Mouse (Mus musculus) hindlimb bud, embryonic 11.5 days (tissue): ENCODE results near the gene Slc35c2.

ENCODE experiments used
- DNase-seq: peaks from one replicate; pipeline ENCODE4 v3.0.0-alpha.2; 2012; ENCODE audit warnings: low read depth, low spot score; ENCODE audit errors: extremely low spot score

Gene Slc35c2

GRCm38 (mm10) chr2:165287202-165287984, at the start of gene Slc35c2:
Gene Slc35c2 (minus strand): TSS chr2:165287869.
- DNase-seq = peak; percentile 80

- no peak for DNase-seq
Measured at GRCm38 (mm10) chr2:165337191-165337590, 49.5 kb upstream of the Slc35c2 start.

- DNase-seq = no peak
Measured at GRCm38 (mm10) chr2:165332610-165333210, 45.0 kb upstream of the Slc35c2 start.

- no peak for DNase-seq
Measured at GRCm38 (mm10) chr2:165329703-165330102, 42.0 kb upstream of the Slc35c2 start.

- DNase-seq = no peak
Measured at GRCm38 (mm10) chr2:165328746-165329145, 41.1 kb upstream of the Slc35c2 start.

- no peak for DNase-seq
Measured at GRCm38 (mm10) chr2:165327386-165327785, 39.7 kb upstream of the Slc35c2 start.

GRCm38 (mm10) chr2:165326304-165327190, 38.9 kb upstream of the Slc35c2 start, which contains the start of gene Elmo2:
Gene Elmo2 (minus strand): TSS chr2:165326479.
- DNase-seq = peak; percentile 93

- DNase-seq = no peak
Measured at GRCm38 (mm10) chr2:165325521-165326303, 38.0 kb upstream of the Slc35c2 start.

- no peak for DNase-seq
Measured at GRCm38 (mm10) chr2:165323928-165324327, 36.3 kb upstream of the Slc35c2 start.

GRCm38 (mm10) chr2:165323484-165323883, 35.8 kb upstream of the Slc35c2 start:
- no peak for DNase-seq

- no peak for DNase-seq
Measured at GRCm38 (mm10) chr2:165321981-165322735, 34.5 kb upstream of the Slc35c2 start.

- DNase-seq = no peak
Measured at GRCm38 (mm10) chr2:165321381-165321888, 33.8 kb upstream of the Slc35c2 start.

- DNase-seq = no peak
Measured at GRCm38 (mm10) chr2:165320531-165321150, 33.0 kb upstream of the Slc35c2 start.

- no peak for DNase-seq
Measured at GRCm38 (mm10) chr2:165319503-165319902, 31.8 kb upstream of the Slc35c2 start.

GRCm38 (mm10) chr2:165318941-165319340, 31.3 kb upstream of the Slc35c2 start:
- DNase-seq = no peak

- DNase-seq = no peak
Measured at GRCm38 (mm10) chr2:165317621-165318263, 30.1 kb upstream of the Slc35c2 start.

GRCm38 (mm10) chr2:165316837-165317473, 29.3 kb upstream of the Slc35c2 start:
- DNase-seq = peak; percentile 28

GRCm38 (mm10) chr2:165316204-165316603, 28.5 kb upstream of the Slc35c2 start:
- DNase-seq = no peak
